ENCODE assay signal across 24 mouse cellular contexts in the genomic region with DNA sequence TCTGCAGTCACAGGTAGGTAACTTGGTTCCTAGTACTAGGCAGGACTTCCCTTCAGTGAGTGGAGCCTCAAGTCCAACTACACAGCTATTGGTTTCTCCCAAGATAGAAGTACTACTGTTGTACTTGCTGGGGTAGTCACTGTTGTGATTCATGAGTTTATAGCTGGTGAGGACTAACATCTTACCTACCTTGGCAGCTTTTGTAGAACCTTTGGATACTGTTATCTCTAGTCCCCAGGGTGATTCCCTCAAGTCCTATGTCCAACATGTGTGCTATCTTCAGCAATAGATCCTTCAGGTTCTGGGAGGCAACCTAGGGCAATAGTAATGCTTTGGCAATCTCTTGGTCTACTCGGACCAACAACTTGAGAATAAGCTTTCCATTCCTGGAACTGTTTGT.
"Had no signal": no experiment of that assay in that cellular context is flagged by ENCODE, and none has a peak within 500 bp of the region (broad histone marks: within the 10 kb centered on the region; RNA-seq: fewer than 3 reads in every experiment).

No protein-coding gene starts in this region.

- H3K27me3 ChIP-seq: limb, embryonic 13.5 days; liver, embryonic 12.5 days; liver, embryonic 15.5 days; lung, embryonic 15.5 days; midbrain, embryonic 13.5 days; stomach, embryonic 15.5 days had no signal

- H3K4me2 ChIP-seq: limb, embryonic 13.5 days; liver, embryonic 12.5 days; liver, embryonic 15.5 days; lung, embryonic 15.5 days; midbrain, embryonic 13.5 days; stomach, embryonic 15.5 days had no signal

- H3K9me3 ChIP-seq: limb, embryonic 10.5 days; limb, embryonic 13.5 days; liver, embryonic 12.5 days; liver, embryonic 15.5 days; lung, embryonic 15.5 days; midbrain, embryonic 13.5 days; stomach, embryonic 15.5 days had no signal

- DNase-seq: kidney, adult 18-20 months; kidney, adult 9 months; kidney, postnatal 25 days; layer of hippocampus, adult 9-11 months; liver; lung, adult 18-20 months; lung, postnatal 14 days; lung, postnatal 4 days; right cerebral cortex, adult 18-20 months; right cerebral cortex, postnatal 14 days; right cerebral cortex, postnatal 4 days; spleen, adult 18-20 months; thymus, adult 2 months; thymus, postnatal 14 days; thymus, postnatal 4 days had no signal

- H3K4me3 ChIP-seq: layer of hippocampus, adult 2 months; limb, embryonic 10.5 days; limb, embryonic 13.5 days; liver, embryonic 12.5 days; liver, embryonic 15.5 days; lung, embryonic 15.5 days; midbrain, embryonic 13.5 days; stomach, embryonic 15.5 days had no signal

- H3K9ac ChIP-seq: limb, embryonic 13.5 days; liver, embryonic 12.5 days; liver, embryonic 15.5 days; lung, embryonic 15.5 days; midbrain, embryonic 13.5 days; stomach, embryonic 15.5 days had no signal

- H3K4me1 ChIP-seq: limb, embryonic 10.5 days; limb, embryonic 13.5 days; liver, embryonic 12.5 days; liver, embryonic 15.5 days; lung, embryonic 15.5 days; midbrain, embryonic 13.5 days; stomach, embryonic 15.5 days had no signal

- ATAC-seq: liver, embryonic 12.5 days; midbrain, embryonic 13.5 days had no signal

- H3K27ac ChIP-seq: kidney, postnatal 0 days; layer of hippocampus, adult 2 months; limb, embryonic 10.5 days; limb, embryonic 13.5 days; liver, embryonic 12.5 days; liver, embryonic 15.5 days; lung, embryonic 15.5 days; midbrain, embryonic 13.5 days; stomach, embryonic 15.5 days had no signal
